Mouse (Mus musculus): ENCODE measurements around the gene Itgb5.

GRCm38 (mm10) chr16:33917390-33917789 is 87.9 kb downstream of the Itgb5 start:
- TF ChIP-seq GATA1 (IDR thresholded peaks at IDR 0.05; ENCODE audit: low read length) (no peak), TAL1 (IDR thresholded peaks at IDR 0.05; ENCODE audit: low read length) (no peak)

All from erythroblast, embryonic 14.5 days (primary cell).